Mouse (Mus musculus): ENCODE results near the gene Themis3.

Gene Themis3

DNA sequence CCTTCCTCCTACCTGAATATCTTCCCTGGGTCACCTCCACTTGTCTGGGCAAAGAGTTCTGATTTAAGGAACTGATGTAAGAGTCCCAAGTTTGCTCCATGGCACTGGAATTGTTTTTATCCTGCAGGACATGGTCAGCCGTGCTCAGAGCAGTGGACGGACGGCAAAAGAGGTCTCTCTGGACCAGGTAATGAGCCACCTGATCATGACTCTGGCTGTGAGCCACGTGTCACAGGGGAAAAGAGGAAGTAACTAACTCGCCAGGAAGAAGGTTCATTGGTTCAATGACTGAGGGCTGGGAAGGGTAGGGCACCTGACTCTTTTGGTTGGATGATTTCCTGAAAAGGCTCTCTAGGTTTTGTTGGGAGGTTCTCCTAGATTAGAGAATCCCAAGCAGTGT is at the start of gene Themis3:
Gene Themis3, minus strand, starts transcription at position 187 of the 400 bp plus-strand sequence.
- DNase-seq (ENCODE audit: low spot score) = no peak

- peak; percentile 11 for DNase-seq (ENCODE audit: low spot score)
These were observed 43.7 kb upstream of the Themis3 start for GRCm38 (mm10) chr17:66637951-66638722.

DNA sequence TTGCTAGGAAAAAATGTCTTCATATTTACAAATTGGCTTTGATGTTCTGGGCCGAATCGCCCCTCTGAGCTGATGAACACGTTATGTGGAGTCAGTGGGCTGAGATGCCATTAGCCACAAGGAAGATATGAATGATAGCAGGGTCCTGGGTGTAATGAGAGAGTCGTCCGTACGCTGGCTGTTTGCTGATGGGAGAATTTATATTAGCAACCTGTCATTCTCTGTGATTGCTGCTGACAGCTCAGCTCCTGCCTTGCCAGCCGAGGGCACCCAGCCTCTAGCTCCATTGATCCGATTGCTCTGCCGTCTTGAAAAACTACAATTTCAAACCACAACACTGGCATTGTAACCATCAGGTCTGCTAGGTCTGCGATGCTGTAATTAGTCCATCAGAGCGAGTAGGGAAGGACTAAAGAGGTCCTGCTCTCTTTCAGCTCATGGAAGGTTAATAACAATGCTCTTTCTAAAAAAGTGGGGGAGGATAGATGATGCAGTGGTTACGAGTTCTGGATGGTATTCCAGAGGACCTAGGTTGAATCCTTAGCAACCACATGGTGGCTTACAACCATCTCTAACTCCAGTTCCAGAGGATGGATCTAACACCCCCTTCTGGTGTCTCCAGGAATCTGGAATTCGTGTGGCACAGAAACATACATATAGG is 25.7 kb upstream of the Themis3 start:
- DNase-seq (ENCODE audit: low spot score) = no peak

GRCm38 (mm10) chr17:66619255-66619826 is 24.9 kb upstream of the Themis3 start:
- DNase-seq (ENCODE audit: low spot score) = no peak

DNA sequence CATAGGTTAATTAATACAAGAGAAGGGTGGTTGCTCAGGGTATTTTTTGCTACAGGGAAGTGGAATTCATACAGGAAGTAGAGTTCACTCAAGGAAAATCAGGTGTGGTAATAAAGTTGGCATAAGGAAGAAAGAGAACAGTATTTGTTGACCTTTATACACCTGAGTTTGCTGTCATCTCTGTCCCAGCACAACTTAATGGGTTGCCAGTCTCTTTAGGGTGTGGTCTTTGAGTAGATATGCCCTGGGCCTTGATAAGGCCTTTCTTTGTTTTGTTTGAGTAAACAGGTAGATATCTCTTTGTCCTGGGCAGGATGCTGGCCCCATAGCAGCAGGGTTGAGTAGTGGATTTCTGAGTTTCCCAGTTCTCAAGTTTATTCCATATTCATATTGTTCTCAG is 15.6 kb upstream of the Themis3 start:
- no peak for DNase-seq (ENCODE audit: low spot score)

- no peak for DNase-seq (ENCODE audit: low spot score)
These were observed 10.5 kb upstream of the Themis3 start for GRCm38 (mm10) chr17:66604931-66605330.

DNA sequence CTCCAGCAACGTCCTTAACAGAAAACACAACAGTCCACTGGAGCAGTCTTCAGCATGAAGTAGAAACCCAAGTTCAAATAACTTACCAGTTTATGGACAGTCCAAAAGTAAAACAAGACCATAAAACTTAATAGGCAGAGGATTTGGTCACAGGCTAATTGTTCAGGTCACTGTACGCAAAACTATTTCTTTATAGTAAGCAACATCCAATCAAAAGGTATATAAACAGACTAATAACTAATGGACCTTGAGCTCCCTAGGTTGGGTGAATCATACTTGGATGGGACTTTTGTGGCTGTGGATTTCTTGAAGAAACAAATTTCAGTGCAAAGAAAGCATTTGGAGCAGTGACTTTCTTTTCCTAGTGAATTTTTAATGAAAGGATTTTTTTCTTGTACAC is 6.8 kb upstream of the Themis3 start:
- no peak for DNase-seq (ENCODE audit: low spot score)

GRCm38 (mm10) chr17:66595867-66596266 is 1.4 kb upstream of the Themis3 start:
- no peak for DNase-seq (ENCODE audit: low spot score)

DNA sequence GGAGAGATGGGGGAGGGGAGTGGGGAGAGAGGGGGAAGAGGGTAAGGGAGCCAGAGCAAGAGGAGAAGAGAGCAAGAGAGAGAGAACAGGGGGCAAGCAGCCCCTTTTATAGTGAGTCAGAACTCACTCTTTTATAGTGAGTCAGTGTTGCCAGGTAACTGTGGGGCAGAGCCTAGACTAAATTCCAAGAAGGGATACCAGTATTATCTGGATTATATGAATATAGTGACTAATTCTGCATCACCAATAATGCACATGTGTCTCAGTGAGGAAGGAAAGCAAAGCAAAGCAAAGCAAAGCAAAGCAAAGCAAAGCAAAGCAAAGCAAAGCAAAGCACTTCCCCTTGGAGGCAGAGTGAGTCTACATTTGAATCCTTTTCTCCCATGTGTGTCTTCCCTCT is 835 bp upstream of the Themis3 start:
- DNase-seq (ENCODE audit: low spot score) = no peak

DNA sequence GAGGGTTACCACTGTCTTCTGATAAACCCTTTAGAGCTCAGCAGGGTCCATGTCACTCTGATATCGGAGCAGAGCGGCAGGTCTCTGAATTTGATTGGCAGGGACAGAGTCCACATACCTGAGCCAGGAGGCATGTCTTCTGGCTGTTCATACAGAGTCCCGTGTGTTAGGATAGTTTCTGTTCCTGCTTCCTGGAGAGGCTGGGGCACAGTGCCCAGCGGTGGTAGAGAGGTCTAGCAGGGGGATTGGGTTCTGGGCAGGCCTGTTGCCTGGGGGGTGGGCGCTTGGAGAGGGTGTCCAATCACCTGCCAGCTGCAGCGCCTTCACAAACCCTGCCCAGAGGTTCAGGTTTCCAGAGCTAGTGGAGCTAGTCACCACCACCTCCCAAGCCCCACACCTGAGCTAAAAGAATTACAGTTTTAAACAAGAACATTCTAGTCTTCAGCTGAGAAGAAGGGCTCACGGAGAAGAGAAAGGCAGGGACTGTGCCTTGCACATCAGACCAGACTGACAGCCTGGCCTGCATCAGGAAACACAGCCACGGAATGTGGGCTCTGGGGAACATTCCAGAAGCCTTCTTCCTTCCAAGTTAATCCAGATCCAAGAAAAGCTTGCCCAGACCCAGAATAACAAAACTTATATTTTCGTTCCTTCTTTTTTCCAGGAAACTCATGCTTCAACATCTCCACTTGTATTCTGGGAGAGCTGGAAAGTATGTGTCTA is 3.9 kb downstream of the Themis3 start:
- DNase-seq (ENCODE audit: low spot score) = peak; percentile 16

DNA sequence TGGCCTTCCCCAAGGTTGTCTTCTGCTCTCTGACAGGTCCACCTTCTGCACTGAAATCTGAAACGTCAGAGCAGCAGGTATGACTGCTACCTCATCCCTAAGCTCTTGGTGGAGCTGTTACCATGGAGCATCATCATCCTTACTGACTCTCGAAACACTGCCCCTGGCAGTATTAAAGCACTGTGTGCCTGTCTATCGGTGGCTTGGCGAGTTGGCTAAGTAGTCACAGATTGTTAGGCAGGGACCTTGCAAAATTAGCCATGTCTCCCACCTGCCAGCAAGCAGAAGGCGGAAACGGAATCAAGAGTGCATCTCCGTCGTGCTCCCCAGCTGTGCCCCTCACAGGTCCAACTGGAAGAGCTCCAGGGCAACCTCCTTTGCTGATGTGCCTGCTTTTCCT is 4.6 kb downstream of the Themis3 start:
- DNase-seq (ENCODE audit: low spot score) = no peak

DNA sequence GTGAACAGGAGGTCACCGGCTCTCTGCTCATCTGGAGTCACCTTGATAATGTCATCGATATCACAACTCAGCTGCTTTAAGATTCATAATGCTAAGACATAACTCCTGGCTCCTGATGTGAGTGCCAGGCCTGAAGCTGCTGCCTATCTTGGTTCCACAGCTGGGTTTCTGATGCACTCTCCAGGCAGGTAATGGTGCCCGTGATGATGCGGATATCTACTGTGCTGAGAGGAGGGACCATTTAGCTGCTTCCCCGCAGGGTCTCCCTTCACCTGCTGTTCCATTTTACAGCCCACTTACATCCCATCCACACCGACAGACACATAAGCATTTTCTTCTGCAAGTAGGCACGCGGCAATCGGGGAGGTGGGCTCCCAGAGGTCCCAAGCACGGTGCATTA is 7.7 kb downstream of the Themis3 start:
- no peak for DNase-seq (ENCODE audit: low spot score)

GRCm38 (mm10) chr17:66586078-66586477 is 8.3 kb downstream of the Themis3 start:
- peak; percentile 31 for DNase-seq (ENCODE audit: low spot score)

GRCm38 (mm10) chr17:66580990-66581389 is 13.4 kb downstream of the Themis3 start:
- DNase-seq (ENCODE audit: low spot score) = no peak

- DNase-seq (ENCODE audit: low spot score) = peak; percentile 45
These were observed 16.4 kb downstream of the Themis3 start for GRCm38 (mm10) chr17:66578007-66578406.

GRCm38 (mm10) chr17:66577507-66577906 is 16.9 kb downstream of the Themis3 start:
- no peak for DNase-seq (ENCODE audit: low spot score)

DNA sequence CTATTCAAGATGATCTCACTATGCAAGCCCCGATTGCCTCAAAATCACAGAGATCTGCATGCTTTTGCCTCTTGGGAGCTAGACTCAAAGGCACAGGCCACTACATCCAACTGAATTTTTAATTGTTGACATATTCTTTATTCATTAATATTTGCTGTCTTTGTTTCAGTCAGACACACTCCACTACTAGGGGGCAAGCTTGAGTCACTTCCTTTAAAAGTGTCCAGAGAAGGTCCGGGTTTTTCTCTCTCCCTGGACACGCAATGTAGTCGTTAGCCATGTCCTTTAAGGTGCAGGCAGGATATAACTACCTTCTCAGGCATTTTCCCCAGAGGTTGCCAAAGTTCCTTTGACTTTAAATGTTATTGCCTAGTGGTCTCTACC is 21.8 kb downstream of the Themis3 start:
- peak; percentile 21 for DNase-seq (ENCODE audit: low spot score)

DNA sequence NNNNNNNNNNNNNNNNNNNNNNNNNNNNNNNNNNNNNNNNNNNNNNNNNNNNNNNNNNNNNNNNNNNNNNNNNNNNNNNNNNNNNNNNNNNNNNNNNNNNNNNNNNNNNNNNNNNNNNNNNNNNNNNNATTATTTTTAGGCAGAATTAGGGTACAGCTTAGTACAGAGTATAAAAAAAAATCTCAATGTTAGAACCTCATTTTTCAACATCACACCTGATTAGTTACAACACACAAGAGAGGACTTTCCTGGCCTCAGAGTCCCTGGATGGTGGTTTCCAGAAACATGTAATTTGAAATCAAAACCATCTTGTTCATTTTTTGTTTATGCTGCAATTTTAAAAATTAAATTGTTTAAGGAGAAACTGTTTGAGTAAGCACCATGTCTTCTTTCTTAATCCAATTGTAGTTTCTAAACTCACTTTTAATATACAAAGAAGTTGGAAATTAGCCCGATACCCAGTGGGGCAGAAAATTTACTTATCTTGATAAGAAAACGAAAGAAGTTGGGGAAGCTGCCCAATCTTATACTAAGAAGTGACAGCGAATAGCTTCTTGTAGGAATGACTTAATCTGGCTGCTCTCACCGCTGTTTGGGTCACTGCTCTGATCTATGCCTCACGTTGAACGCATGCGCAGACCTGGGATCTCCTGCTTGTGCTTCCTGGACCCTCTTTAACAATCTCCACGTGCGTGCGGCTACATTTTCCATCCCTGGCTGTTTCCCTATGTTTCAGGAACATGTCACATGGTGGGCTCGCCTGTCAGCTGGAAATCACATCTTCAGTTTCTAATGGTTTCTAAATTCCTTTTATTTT is 22.4 kb downstream of the Themis3 start:
- no peak for DNase-seq (ENCODE audit: low spot score)

DNA sequence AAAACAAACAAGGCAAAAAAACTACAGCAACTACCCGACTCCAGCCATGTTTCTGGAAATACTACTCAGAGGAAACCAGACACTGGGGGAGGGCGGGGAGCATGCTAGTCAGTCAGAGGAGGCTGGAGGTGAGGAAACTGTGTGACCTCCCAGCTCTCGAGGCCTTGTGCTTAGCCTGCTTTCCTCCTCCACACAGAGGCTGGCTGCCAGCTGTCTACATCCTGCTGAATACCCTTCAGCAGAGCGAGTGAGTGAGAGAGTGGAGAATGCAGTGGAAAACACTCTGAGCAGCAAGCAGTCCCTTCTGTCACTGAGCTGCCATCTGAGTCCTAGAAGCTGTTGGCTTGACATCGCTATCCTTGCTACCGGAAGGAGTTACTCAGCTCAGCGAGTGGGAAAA is 30.2 kb downstream of the Themis3 start:
- peak; percentile 58 for DNase-seq (ENCODE audit: low spot score)

DNA sequence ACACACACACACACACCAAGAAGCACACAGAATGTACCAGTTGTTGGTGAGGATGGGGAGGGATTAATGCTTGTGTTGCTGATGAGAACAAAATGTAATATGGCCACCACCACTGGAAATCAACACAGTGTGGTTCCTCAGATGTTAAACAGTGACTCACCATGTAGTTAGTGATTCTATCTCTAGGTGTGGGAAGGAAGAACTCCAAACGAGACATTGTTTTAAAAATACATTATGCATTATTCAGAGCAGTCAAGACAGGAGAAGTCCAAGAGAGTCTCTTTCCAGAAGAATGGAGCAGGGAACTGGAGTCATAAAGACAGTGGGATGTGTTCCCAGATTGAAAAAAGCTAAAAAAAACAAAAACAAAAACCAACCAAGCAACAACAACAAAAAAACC is 30.9 kb downstream of the Themis3 start:
- no peak for DNase-seq (ENCODE audit: low spot score)

DNA sequence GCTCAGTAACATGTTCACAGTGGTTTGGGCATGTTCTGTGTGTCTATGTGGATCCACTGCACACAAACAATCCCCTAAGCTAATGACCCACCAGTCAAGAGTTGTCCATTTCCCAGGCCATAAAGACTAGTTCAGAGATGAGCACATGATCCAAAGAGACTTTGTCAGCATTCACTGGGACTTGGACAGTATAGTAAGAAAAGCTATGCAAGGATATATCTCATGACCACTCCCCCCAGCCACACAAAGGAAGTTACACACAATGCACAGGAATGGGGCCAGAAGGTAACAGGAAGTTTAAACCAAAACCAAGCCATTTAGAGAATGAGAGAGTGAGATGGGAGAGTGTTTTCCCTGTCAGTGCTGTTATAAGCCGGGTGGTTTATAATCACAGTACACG is 33.0 kb downstream of the Themis3 start:
- no peak for DNase-seq (ENCODE audit: low spot score)
